Mouse (Mus musculus) cerebellum, adult 2 months (tissue): ENCODE measurements around the gene Akt1. TPM values are rescaled to one million over a fixed set of nuclear protein-coding genes. Genes with fewer than 3 reads are reported as not detected.

Source experiments
- DNase-seq, 2 experiments: peaks; one replicate each; pipeline ENCODE4 v3.0.0; 2021
- H3K27ac ChIP-seq: fragments of 200-500 bp; 2 replicates; pipeline ENCODE4 v1.5.1; 2012; ENCODE audit warnings: low read length, control low read depth, inconsistent platforms; ENCODE audit not compliant: insufficient read depth
- H3K27me3 ChIP-seq: fragments of 200-500 bp; 2 replicates; pipeline ENCODE4 v1.6.1; 2012; ENCODE audit warnings: inconsistent platforms, mild to moderate bottlenecking, low read length, moderate library complexity; ENCODE audit not compliant: control insufficient read depth, insufficient read depth
- H3K4me1 ChIP-seq: fragments of 200-500 bp; 2 replicates; pipeline ENCODE4 v1.6.1; 2011; ENCODE audit warnings: low read length; ENCODE audit not compliant: control insufficient read depth, insufficient read depth
- H3K4me3 ChIP-seq: fragments of 200-500 bp; replicated peaks from 2 replicates; pipeline ENCODE3; 2011; ENCODE audit warnings: mild to moderate bottlenecking, low read depth, low read length, control low read depth; ENCODE audit not compliant: insufficient read depth
- CTCF ChIP-seq: fragments of 200-500 bp; IDR thresholded peaks from 2 replicates; pipeline ENCODE4 v1.5.1; 2011; ENCODE audit warnings: low read depth, mild to moderate bottlenecking, control low read depth, low read length, moderate library complexity, borderline replicate concordance; ENCODE audit not compliant: insufficient read depth
- POLR2A ChIP-seq: fragments of 200-500 bp; IDR thresholded peaks from 2 replicates; pipeline ENCODE4 v1.6.1; 2011; ENCODE audit warnings: low read length, control low read depth, borderline replicate concordance; ENCODE audit not compliant: insufficient read depth
- WGBS: fragments of 180-500 bp; shearing (Covaris S2); methylation state at CpG from one replicate; pipeline ENCODE4 v1.1.7; 2018; 5-methylcytosine and 5-hydroxymethylcytosine counted together
- polyA plus RNA-seq: library from polyadenylated mRNA; depleted of rRNA; stranded (reverse); fragments of >200 nt; gene quantifications from 2 replicates; pipeline ENCODE4 v1.2.3, GENCODE M21; 2012

Akt1 gene
- polyA plus RNA-seq, 1 experiment, result 177 TPM

GRCm38 (mm10) chr12:112648081-112648480, 26.6 kb downstream of the Akt1 start:
- no peak overlapping the region for H3K27ac ChIP-seq
- 92% methylated on average over 5 of the region's 5 CpGs for WGBS

GRCm38 (mm10) chr12:112646139-112646538, 28.5 kb downstream of the Akt1 start:
- WGBS, result 45% methylated on average over 6 of the region's 6 CpGs

More at GRCm38 (mm10) chr12:112648081-112648480, 26.6 kb downstream of the Akt1 start:
- no peak for TF ChIP-seq CTCF
- TF ChIP-seq POLR2A, result no peak
- H3K4me3 ChIP-seq, result no peak overlapping the region
- peaks cover 5% of the 10 kb centered on the region; the same call in 1 of the 2 replicates for H3K4me1 ChIP-seq
- H3K27me3 ChIP-seq, result no peaks in the 10 kb centered on the region
- no peak for DNase-seq

GRCm38 (mm10) chr12:112644855-112645506, 29.7 kb downstream of the Akt1 start:
- H3K27ac ChIP-seq, result peak overlapping the region; percentile 41
- WGBS, result under 1% methylated on average over 75 of the region's 75 CpGs
- peak; percentile 95 for TF ChIP-seq POLR2A
- TF ChIP-seq CTCF, result no peak
- H3K4me3 ChIP-seq, result peak overlapping the region; percentile 77
- H3K4me1 ChIP-seq, result peaks cover 5% of the 10 kb centered on the region; the same call in 1 of the 2 replicates
- no peak for DNase-seq
- H3K27me3 ChIP-seq, result no peaks in the 10 kb centered on the region

More at GRCm38 (mm10) chr12:112646139-112646538, 28.5 kb downstream of the Akt1 start:
- H3K4me1 ChIP-seq, result peaks cover 5% of the 10 kb centered on the region; the same call in 1 of the 2 replicates
- H3K4me3 ChIP-seq, result no peak overlapping the region
- no peak overlapping the region for H3K27ac ChIP-seq
- no peak for DNase-seq
- H3K27me3 ChIP-seq, result no peaks in the 10 kb centered on the region
- no peak for TF ChIP-seq CTCF
- TF ChIP-seq POLR2A, result no peak

GRCm38 (mm10) chr12:112644180-112644854, 30.4 kb downstream of the Akt1 start, which contains the start of gene Siva1:
Gene Siva1, plus strand, starts transcription at chr12:112644679.
- TF ChIP-seq CTCF (no peak), POLR2A (0 out of 2 replicates have a peak, but pooled peaks have one; percentile 56)
- H3K4me3 ChIP-seq, result peak within 1 kb of the TSS; percentile 87
- peaks cover 5% of the 10 kb centered on the region; the same call in 1 of the 2 replicates for H3K4me1 ChIP-seq
- no peaks in the 10 kb centered on the region for H3K27me3 ChIP-seq
- 1% methylated on average over 43 of the region's 46 CpGs for whole genome bisulfite sequencing
- peak within 1 kb of the TSS; percentile 41 for H3K27ac ChIP-seq
- DNase-seq, result peak; percentile 99 to 100

- Histone ChIP-seq H3K27ac (no peak overlapping the region), H3K4me1 (peaks cover 5% of the 10 kb centered on the region; the same call in 1 of the 2 replicates), H3K27me3 (no peaks in the 10 kb centered on the region), H3K4me3 (no peak overlapping the region)
- WGBS, result 89% methylated on average over 6 of the region's 6 CpGs
- TF ChIP-seq POLR2A, result no peak
- no peak for TF ChIP-seq CTCF
- no peak for DNase-seq
Measured at GRCm38 (mm10) chr12:112643126-112643525, 31.6 kb downstream of the Akt1 start.

- no peak for DNase-seq
- WGBS, result 87% methylated on average over 10 of the region's 10 CpGs
- Histone ChIP-seq H3K27ac (no peak overlapping the region), H3K27me3 (no peaks in the 10 kb centered on the region), H3K4me1 (no peaks in the 10 kb centered on the region), H3K4me3 (no peak overlapping the region)
- TF ChIP-seq CTCF (no peak), POLR2A (no peak)
Measured at GRCm38 (mm10) chr12:112639526-112639925, 35.2 kb downstream of the Akt1 start.

- H3K4me1 ChIP-seq, result peaks cover 10% of the 10 kb centered on the region
- no peak overlapping the region for H3K27ac ChIP-seq
- TF ChIP-seq POLR2A, result no peak
- TF ChIP-seq CTCF, result no peak
- no peak overlapping the region for H3K4me3 ChIP-seq
- H3K27me3 ChIP-seq, result no peaks in the 10 kb centered on the region
- DNase-seq, result no peak
- WGBS, result 72% methylated on average over 9 of the region's 9 CpGs
Measured at GRCm38 (mm10) chr12:112633686-112634085, 41.0 kb downstream of the Akt1 start.

- TF ChIP-seq POLR2A (no peak), CTCF (no peak)
- Histone ChIP-seq H3K4me3 (no peak overlapping the region), H3K4me1 (peaks cover 10% of the 10 kb centered on the region), H3K27me3 (no peaks in the 10 kb centered on the region), H3K27ac (no peak overlapping the region)
- DNase-seq, result no peak
- WGBS, result 83% methylated on average over 5 of the region's 5 CpGs
Measured at GRCm38 (mm10) chr12:112632907-112633306, 41.8 kb downstream of the Akt1 start.
